Mouse (Mus musculus) ovary, postnatal 10 days (tissue): ENCODE data around the gene 4933424G06Rik.

Experiments used
- DNase-seq: peaks from one replicate; pipeline ENCODE4 v3.0.0; 2022; ENCODE audit warnings: low spot score

Gene 4933424G06Rik

DNA sequence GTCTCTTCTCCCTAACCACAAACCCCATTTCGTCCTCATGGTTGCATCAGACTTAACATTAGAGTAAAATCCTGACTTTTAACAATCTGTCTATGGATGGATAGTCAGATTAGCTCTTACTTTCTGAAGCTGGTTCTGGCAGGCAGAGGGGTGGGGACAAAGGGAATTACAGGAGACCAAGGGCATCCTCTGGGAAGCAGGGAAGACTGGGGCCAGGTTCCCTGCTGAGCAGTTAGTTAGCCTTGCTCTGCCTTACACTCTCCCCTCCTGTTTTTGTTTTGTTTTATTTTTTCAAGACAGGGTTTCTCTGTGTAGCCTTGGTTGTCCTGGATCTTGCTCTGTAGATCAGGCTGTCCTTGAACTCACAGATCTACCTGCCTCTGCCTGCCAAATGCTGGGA, 60.0 kb downstream of the 4933424G06Rik start:
- DNase-seq, result no peak

DNA sequence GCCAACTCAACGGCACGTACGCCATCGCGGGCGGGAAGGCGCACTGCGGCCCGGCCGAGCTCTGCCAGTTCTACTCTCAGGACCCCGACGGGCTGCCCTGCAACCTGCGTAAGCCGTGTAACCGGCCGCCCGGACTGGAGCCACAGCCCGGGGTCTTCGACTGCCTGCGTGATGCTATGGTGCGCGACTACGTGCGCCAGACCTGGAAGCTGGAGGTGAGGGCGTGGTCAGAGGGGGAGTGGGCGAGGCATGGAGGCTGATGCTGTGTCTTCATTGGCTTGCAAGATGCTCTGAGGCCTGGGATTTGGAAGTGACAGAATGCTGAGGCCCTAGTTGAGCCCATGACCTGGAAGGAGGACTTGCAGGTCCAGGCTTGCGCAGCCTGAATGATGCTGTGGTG, 61.0 kb downstream of the 4933424G06Rik start:
- no peak for DNase-seq

DNA sequence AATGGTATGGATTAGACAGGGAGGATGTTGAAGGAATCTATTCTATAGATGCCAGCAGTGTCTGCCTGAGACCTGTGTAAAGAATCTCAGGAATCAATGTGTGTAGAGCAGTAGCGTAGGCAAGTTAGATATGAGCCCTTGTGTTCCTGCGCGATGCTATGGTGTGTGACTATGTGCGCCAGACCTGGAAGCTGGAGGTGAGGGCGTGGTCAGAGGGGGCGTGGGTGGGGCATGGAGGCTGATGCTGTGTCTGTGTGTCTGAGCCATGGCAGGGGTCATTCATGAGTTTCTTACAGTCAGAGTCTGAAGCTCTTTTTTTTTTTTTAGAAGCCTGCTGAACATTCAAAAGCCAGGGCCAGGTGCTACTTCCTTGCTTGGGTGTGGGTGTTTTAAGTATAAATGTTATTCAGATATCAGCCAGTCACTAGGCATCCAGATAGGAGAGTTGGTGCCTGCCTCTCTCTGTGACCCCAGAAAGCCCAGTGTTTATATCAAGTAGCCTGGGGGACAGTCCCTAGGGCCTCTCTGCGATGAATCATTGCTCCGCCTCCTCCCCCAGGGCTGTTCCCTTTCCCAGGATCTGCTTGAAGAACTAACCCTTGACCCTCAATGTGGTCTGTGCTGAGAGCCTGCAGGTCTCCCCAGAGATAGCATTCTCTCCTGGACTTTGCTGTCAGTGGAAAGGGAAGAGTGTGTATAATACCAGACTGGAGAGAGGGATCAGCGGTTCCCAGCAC, 62.4 kb downstream of the 4933424G06Rik start:
- DNase-seq, result no peak

DNA sequence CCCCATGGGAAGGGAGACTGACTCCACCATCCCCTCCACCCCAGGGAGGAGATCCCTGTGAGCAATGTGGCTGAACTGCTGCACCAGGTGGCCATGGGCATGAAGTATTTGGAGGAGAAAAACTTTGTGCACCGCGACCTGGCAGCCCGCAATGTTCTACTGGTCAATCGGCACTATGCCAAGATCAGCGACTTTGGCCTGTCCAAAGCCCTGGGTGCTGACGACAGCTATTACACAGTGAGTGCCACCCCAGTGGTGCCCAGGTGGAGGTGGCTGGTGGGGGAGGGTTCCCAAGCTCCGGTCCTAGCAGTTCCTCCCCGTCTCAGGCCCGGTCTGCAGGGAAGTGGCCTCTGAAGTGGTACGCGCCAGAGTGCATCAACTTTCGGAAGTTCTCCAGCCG, 70.8 kb downstream of the 4933424G06Rik start:
- no peak for DNase-seq

DNA sequence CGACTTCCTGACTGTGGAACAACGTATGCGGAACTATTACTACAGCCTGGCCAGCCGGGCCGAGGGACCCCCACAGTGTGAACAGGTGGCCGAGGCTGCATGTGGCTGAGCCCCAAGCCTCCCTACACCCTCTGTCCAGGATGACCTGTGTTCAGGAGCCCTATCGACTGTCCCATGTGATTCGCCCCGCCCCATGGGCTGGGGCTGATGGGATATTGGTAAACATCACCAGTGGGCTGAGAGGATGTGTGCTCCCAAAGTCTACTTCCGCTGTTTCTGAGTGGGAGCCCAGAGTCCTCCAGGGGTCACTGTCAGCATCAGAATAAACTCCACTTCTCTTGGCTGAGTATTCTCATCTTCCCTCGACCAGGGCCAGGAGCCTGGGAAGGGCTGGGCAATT, 72.5 kb downstream of the 4933424G06Rik start:
- DNase-seq, result no peak

DNA sequence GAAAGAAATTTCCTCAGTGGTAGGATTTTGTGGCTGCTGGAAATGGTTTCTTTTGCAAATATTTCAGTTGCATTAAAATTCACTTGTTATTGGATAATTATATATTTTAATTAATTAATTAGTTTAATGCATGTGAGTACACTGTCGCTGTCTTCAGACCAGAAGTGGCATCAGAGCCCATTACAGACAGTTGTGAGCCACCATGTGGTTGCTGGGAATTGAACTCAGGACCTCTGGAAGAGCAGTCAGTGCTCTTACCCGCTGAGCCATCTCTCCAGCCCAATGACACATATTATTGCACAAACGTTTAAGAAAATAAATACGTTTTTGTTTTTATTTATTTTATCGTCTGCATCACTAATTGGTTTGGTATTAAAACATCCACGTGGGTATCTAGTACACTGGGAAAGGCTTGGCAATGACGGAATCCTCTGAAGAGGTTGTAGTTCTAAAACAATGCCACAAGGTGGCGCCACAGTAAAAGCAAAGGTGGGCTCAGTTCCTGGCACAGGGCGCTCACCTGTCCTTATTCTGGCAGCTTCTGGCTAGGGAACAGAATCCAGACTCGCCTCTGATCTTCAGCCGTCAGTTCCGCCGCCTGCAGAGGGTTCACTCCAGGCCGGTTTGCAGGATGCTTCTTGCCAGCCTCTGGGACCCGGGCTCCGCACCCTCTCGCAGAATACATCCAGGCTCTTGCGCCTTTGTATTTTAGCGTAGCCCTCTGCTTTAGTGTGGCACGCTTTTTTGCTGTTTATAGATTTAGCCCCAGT, 74.6 kb downstream of the 4933424G06Rik start:
- DNase-seq, result peak; percentile 52

DNA sequence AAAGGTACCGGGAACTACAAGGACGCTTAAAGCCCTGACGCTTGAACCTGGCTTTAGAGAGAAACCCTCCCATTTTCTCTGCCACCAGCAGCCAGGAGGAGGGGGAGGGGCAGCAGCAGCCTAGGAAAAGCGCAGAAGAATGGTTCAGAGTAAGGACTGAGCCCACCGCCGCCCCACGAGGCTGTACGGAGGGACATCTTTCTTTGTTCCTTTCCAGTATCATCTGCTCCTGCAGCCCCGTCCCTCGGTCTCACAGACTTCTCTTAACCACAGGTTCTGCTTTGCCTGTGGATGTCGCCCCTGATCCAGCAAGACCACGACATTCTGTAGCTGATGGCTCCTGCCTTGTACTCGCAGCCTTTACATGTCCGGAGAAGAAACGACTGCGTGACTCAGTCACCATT, 75.3 kb downstream of the 4933424G06Rik start:
- DNase-seq, result no peak

DNA sequence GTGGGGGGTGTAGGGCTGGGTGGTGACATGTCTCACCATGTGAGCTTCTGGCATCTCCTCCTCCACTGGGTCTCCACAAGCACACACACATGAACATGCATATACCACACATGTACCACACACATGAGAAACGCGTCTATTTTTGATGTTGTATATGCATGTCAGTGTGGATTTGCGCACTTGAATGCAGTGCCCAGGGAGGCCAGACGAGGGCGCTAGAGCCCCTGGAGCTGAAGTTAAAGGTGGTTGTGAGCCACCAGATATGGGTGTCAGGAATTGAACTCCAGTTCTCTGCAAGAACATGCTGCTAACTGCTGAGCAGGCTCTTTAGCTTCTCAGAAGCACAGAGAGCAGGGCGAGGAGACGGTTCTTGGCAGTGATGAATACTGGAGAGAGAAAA, 76.4 kb downstream of the 4933424G06Rik start:
- DNase-seq, result no peak

DNA sequence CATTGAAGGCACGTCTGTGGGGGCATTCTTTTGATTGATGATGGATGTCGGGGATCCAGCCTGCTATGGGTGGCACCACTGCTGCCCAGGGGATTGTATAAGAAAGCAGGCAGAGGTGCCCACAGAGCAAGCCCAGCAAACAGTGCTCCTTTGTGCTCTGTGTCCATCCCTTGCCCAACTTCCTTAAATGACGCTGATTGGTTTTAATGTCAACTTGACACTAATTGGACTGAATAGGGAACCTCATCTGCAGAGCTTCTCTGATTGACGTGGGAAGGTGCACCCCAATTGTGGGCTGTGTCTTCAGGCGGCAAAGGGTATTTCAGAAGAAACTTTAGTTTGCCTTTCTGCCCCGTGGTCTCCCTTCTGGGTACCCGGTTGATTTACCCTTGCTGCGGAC, 79.5 kb downstream of the 4933424G06Rik start:
- no peak for DNase-seq

DNA sequence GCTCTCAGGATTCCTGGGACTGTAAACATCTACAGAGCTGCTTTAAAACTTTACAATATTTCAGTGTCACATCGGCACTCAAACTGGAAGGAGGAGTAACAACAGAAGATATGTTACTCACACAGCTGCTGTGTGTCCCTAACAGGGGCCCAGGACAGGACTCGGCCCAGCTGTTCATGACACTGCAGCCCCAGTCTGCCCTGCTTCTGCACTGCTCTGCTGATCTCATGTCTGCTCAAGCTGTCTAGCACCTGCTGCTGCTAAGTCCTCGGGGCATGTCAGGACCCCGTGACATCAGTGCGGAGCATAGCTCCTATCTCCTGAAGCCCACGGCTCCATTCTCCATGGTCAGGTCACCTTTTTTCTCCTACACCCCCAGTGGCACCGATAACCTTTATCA, 86.8 kb downstream of the 4933424G06Rik start:
- DNase-seq, result no peak

DNA sequence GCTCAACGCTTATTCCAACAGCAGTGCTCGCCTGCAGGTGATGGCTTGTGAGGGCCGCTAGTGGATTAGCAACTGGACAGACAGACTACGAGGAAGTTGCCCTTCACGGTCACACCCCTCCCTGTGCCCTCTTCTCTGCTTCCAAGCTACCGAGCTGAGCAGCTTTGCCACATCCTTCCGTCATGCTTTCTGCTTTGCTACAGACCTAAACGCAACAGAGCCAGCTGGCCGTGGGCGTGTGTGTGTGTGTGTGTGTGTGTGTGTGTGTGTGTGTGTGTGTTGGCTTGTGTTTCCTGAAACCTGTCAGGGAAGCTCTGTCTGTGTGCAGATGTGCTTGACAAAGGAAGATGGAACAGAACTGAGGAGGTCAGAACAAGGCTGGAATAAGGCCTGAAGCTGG, 87.5 kb downstream of the 4933424G06Rik start:
- no peak for DNase-seq

DNA sequence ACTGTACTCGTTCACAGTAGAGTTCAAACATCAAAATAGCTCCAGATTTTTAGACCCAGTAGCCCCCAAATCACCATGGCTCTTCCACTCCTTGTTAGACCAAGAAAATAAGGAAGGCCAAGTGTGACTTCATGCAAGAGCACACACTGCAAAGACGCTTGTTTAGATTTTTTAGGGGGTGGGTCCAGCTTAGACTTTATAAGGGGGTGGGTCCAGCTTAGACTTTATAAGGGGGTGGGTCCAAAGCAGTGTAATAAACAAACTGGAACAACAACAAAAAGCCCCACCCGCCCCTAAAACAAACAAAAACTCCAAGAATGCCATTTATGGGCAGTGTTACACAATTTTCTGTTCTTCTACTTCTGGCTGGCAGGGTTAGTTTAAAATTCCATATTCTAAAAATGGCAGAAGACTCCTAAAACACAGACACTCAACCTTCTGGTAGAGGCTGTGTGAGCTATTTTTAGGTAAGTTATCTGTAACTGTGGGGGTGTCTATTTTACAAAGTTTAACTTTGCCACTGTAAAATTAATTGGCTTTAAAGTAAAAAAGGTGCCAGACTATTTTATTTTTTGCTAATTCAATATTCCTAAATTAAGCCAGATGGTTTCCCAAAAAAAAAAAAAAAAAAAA, 90.5 kb downstream of the 4933424G06Rik start:
- no peak for DNase-seq

DNA sequence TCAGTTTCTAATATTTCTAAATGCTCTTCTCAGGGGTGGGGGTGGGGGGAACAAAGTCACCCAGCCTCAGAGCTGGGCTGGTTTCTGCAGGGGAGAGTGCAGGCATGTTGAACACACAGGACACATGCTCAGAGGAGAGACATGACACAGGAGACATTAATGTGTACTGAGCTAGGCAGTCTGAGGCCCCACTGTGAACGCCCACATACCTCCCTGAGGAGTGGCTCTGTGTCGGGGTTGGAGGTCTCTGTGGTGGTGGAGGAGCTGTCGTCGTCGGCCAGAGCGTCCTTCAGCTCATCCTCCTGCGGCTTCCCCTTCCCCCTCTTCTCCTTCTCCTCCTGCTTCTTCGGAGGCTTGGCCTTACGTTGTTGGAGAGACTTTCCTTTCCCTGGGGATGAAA, 94.3 kb downstream of the 4933424G06Rik start:
- no peak for DNase-seq

DNA sequence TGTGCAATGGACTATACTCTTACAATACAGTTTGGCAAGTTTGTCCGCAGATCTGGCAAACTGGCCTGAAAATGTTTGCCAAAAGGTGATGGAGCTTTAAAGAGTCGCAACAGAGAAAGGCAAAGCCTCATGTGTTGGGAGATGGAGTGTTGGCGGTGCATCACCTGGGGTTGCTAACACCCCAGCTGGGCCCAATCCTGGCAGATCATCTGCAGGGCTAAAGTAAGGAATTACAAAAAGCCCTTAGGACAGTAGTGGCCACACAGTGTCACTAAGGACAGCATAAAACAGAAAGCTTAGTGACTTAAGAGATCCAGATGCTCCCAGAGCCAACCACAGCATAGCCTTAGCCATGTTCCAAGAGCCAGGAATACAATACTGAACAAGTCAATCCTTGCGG, 94.9 kb downstream of the 4933424G06Rik start:
- no peak for DNase-seq

DNA sequence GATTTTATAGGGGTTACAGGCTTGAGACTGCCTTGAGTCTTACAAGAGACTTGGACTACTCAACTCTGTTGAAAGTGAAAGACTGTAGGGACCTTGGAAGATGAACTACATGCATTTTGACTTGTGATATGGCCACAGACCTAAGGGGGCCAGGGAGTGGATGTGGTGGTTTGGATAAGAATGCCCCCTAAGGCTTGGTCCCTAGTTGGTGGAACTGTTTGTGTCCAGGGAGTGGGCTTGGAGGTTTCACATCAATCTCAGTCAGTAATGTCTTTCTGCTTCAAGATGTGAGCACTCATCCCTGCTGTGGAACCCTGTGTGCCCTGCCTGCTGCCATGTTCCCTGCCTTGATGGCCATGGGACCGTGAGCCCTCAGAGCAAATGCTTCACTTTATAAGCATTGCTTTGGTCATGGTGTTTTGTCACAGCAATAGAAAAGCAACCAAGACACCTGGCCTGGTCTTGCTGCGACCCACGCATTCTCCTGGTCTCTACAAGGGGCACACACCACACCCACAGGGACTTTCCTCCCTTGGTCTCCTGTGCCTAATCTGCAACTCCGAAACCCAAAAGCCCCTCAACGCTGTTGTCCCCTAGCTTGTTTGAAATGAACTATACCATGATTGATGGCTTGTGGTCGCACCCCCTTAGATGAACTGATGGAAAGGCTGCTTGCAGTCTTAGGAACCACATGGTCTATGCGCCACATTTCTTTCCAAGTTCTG, 96.4 kb downstream of the 4933424G06Rik start:
- DNase-seq, result no peak

DNA sequence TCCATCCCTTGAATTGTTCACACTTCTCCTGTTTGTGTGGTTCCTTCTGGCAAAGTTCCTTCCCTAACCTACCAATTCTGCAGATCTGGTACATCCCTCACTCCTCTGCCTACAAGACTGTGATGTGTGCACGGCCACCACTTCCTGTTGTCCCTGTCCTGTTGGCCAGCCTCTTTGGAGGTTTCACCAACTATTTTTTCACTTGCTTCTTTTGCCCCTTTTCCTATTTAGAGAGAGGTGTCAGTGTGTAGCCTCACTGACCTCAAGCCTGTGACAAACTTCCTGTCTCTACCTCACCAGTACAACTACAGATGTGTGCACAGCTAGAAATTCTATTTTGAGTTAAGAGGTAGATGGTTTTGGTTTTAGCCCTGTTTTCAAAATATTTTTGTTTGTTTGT, 97.1 kb downstream of the 4933424G06Rik start:
- no peak for DNase-seq
